Mouse (Mus musculus) regulatory T cell (primary cell): ENCODE results near the gene Gm28048.

Experiments used
- in situ Hi-C: fragments of 300-600 bp; cut with MboI, MseI; formaldehyde crosslinking; loops from one replicate; pipeline ENCODE4 v1.15.1; 2025; ENCODE audit warnings: high pct_unique_total_duplicates

The Gm28048 gene

DNA sequence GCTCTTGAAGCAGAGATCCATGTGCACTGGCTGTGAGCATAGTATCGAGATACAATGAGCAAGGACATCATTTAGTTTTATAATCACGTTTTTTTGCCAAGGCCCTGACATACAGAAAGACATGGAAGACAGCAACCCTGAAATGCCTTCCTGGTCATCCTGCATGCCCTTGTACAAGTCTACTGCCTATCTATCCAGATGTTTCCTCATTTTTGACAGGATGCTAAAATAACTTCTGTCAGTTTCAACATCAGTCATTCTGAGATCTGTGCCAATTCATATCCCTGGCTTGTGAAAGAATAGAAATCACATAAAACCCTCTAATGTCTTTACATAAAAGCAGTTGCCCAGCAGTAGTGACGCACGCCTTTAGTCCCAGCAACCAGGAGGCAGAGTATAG is 84.8 kb downstream of the Gm28048 start:
- in situ Hi-C loops = no loop called here

DNA sequence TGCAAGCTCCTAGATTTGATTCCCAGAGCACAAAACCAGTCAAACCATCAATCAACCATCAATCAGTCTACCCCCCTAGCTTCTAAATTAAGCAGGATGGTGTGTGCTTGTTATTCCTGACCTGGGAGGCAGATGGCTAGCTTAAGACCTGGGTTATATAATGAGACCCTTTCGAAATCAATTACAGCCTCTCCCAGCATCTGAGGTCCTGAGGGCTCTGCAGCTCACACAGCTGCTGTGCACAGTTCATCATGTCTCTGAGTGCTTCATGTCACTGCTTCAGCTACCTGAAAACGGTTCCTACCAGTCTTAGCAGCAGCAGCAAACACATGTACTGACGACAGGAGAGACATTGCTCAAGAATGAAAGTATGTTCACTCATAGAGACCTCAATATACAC is 88.8 kb downstream of the Gm28048 start:
- in situ Hi-C loops = no loop called here

DNA sequence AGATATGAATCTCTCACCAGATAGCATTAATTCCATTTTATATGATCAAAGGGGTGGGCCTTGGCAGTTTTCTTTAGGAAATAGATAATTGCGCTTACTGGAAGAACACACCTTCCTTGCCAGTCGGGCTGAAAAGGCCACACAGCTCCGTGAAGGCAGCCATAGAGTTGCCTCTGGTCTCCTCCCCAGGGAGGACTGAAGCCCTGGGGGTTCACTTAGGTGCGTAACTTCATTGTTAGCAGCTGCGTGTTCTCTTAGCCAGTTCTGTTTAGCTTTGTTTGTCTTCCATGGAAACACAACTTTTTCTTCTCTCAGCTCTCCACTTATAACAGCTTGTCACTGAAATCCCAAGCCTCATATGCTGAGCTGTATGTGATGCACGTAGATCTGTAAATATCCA is 89.4 kb downstream of the Gm28048 start:
- in situ Hi-C loops = no loop called here

DNA sequence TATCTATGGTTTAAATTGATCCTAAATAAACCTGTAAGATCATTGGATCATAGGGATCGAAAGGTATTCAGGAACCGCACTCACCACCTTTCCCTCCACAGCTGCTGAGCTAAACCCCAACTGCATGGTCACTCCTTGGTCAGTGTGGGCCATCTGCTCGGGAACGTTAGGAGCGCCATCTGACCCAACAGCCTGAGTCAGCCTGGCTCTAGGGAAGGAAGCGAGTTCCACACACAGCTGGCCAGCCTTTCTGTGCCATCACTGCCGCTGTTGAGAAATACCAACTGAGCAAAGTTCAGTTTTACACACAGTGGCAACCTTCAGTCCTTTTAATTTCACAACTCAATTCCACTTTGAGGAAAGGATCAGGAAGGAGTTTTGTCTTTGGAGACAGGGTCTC is 90.0 kb downstream of the Gm28048 start:
- in situ Hi-C loops = no loop called here

DNA sequence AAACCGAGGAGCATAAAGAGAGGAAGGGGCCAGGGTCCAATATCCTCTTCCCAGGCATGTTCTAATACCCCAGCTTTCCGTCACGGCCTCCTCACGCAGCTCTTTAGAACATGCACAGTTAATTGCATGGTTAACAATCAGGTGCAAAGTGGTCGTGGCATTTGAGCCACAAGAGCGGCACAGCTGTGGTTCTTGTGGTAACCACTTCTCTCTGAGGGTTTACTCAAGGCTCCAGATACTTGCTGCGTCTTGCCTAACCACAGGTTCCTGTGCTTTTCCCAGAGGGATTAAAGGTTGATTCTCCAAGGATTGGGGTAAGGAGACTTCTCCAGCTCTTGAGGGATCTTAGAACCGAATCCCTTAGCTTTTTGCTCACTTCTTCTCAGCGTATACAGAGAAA is 90.6 kb downstream of the Gm28048 start:
- in situ Hi-C loops = no loop called here

DNA sequence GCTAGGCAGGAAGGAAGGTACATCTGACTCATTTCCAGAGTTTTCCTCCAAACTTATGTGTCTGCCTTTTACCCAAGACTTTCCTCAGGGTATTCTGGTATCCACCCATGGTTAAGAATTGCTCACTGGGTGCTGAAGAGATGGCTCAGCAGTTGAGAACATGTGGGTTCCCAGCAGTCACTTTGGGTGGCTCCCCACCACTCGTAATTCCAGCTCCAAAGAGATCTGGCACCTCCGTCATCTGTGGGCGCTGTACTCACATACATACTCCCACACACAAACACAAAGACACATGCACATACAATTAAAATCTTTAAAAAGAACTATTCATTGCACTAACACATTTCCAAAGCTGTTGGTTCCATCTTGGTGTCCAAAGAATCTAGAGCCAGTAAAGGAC is 92.7 kb downstream of the Gm28048 start:
- in situ Hi-C loops = no loop called here

DNA sequence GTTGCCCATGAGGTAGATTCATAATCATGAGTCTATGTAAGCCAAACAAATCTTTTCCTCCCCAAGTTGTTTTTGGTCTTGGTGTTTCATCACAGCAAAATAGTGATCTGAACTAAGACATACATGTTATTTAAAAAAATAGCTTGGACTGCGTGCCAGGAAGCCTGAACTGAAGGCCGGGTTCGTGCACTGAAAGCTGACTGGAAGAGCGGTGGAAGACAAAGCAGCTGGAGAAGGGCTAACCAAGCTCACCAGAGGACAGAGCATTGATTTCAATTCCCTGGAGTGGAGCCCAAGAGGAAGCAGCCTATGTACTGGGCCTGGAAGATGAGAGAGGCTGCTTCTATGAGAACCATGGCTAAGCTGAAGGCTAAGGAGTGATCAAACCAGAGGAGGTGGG is 94.9 kb downstream of the Gm28048 start:
- in situ Hi-C loops = no loop called here

DNA sequence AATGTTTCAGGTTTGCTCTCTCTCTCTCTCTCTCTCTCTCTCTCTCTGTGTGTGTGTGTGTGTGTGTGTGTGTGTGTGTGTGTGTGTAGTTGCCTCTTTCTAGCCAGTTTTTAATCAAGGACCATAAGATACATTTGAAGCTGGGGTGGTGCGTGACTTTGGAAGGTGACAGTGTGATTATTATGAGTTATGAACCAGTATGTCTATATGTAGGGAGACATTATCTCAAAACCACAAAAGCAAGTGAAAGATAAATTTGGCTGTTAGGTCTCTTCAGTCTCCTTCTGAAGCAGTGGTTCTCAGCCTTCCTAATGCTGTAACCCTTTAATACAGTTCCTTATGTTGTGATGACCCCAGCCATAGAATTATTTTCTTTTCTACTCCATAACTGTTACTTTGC is 96.5 kb downstream of the Gm28048 start:
- in situ Hi-C loops = no loop called here

DNA sequence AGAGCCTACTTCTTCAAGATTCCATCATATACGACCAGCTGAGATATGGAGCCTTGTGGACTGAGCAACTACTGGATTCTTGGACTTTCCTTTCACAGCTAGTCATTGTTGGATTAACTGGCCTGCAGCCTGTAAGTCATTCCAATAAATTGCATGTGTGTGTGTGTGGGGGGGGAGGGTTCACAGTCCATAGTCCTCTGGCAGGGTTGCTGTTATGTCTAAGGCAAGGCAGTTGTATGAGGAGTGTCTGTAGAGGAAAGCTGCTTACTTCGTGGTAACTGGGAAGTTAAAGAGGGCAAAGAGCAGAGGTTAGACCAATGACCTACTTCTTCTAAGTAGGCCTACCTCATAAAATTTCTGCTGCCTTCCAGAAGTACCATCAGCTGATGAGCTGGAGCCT is 98.2 kb downstream of the Gm28048 start:
- in situ Hi-C loops = no loop called here

DNA sequence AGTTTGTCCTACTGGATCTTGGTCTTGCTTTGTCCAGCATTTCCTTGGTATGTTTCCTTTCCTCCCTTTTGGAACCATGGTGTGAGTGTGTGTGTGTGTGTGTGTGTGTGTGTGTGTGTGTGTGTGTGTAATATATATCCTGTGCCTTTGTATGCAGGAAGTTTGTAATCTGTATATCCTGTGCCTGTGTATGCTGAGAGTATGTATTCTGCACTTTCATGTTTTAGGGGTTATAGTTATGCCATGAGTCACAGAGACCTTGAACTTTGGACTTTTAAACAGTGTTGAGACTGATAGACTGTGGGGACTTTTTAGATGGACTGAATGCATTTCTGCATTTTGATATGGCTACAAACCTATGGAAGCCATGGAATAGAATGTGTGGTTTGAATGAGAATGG is 99.0 kb downstream of the Gm28048 start:
- in situ Hi-C loops = no loop called here

DNA sequence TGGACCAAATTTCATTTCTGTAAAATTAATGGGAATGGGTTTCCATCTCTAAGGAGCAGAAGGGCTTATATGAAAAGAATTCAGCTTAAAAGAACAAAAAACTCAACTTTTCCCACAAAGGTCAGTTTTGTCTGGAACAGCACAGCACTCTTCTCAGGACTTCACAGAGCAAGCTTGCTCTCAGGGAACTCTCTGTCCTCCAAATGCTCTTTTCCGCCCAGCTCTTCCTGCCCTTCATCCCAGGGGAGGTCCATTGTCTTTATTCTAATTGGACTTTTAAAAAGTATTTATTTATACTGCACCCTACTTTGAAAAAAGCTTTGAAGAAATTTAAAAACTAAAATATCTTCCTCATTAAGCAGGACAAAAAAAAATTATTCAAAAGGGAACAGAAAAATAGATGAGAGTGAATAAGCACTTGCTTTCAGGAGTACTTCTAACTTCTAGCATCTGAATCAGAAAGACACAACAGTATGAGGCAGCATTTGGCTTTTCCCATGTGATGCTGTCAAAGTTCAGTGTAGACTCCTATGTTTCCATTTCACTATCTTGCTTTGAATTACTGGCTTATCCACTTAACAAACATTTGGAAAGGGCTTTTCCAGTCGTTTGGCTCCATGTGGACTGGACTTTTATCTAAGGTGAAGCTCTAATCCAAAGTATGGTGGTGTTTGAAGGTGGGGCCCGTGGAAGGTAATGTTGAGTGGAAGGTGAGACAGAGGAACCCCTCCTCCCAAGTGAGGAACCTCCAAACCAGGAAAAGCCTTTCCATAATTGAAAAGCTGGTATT is 101.3 kb downstream of the Gm28048 start:
- in situ Hi-C loops = no loop called here

DNA sequence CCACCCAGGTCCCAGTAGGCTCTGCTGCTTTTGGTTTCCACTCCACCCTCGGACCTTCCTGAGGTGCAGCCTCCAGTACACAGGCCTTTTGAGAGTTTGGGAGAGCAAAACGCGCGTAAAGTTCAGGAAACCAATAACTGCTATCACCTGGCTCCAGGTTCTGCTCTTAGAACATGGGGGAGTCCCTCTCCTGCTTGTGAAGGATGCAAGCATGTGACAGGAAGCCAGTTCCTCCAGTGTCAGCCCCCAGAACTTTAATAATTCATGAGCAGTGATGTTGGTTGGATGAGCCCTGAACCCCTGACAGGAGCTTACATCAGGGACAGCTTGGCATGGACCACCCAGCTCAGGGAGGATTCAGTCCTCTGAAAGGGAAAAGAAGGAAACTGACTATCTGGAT is 102.2 kb downstream of the Gm28048 start:
- in situ Hi-C loops = no loop called here

DNA sequence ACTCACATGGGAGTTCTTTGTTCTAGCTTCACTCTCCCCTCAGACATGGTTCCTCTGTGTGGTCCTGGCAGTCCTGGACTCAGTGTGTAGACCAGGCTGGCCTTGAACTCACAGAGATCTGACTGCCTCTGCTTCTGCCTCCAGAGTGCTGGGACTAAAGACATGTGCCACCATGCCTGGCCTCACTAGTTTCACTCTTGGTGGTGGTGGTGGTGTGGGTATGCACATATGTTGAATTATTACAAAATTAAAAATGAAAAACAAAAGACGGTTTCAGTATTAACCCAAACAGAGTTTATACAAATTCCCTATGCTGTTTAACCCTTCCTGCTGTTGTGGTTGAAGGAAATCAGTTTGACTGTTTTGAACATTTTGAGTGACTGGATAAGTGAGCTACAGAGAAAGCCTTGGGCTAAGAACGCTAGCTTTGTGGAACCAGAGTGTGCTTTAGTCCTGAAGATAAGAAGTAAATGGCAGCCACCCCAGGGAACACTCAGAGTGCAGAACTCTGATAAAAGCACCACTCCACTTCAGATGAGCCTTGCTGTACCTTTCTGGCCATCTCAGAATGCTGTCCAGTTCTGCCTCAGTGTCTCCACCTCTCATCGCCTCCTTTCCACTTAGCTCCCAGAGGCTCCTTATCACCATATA is 105.1 kb downstream of the Gm28048 start:
- in situ Hi-C loops = no loop called here

DNA sequence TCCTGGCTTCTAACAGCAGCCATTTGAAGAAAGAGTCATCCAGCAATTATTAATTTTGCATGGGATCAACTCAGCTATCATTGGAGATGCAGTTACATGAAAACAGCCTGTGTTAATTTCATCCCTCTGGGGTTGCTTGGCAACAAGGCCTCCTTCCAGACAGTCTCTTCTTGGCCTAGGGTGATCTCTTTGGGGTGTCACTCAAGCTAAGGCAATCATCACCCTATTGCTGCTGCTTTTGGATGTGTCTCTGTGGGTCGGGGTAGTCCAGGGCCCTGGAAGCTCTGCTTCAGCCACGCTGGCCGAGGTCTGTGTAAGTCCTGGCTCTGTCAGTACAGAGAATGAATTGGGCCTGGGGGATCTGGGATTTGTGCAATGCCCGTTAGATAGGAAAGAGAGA is 106.6 kb downstream of the Gm28048 start:
- in situ Hi-C loops = no loop called here

DNA sequence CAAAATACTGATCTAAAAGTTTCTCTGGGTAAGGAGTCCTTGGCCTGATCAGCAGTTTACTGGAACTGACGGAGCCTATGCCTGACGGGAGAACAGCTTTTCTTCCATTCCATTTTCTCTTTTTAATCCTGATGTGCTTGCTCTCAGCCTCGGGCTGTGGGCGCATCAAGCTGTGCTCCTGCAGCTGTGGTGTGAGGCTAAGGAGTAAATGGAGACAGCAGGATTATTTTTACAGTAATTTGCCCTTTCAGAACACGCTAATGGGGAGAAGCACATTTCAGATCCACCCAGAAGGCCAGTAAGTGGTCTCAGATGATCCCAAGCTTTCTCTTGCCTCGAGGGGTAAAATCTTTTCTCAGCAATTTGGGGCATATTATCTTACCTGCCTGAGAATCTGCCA is 107.1 kb downstream of the Gm28048 start:
- in situ Hi-C loops = loop anchor here (5.0 to 25.0 kb wide), 4 partner anchors 58 to 388 kb away; partner anchors contain the start of gene Xpo1

DNA sequence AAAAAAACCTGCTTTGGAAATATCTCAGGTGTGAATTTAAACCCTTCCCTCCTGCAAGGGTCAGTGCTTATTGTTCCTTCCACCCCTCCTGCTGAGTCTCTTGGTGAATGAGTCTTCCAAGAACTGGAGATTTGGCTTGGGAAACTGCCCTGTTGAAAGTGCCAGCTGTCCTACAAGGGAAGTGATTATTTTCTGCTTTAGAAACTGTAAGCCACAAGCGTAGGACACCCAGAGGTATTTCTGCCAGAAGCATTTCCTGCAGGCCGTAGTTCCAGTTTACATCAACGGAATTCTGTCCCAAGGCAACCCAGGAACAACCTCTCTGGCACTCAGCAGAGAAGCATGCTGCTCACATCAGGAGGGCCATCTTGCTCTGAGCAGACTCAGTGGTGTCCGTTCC is 108.5 kb downstream of the Gm28048 start:
- in situ Hi-C loops = loop anchor here (5.0 to 25.0 kb wide), 4 partner anchors 59 to 389 kb away; partner anchors contain the start of gene Xpo1

DNA sequence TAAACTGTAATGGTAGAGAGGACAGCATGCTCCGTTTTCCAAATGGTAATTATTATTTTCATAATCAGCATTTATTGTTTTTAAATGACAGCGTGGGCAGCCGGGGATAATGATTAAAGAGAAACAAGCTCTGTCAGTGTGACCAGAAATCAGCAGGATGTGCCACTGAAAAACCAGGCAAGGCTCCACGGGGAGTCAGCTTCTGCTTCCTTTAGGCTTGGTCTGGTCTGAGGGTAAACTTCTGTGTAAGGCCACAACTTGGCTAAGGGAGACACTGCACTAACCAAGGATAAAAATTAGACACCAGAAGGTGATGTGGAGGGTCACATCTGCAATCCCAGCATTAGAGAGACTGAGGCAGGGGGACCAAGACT is 109.6 kb downstream of the Gm28048 start:
- in situ Hi-C loops = loop anchor here (5.0 to 25.0 kb wide), 4 partner anchors 60 to 390 kb away; partner anchors contain the start of gene Xpo1

DNA sequence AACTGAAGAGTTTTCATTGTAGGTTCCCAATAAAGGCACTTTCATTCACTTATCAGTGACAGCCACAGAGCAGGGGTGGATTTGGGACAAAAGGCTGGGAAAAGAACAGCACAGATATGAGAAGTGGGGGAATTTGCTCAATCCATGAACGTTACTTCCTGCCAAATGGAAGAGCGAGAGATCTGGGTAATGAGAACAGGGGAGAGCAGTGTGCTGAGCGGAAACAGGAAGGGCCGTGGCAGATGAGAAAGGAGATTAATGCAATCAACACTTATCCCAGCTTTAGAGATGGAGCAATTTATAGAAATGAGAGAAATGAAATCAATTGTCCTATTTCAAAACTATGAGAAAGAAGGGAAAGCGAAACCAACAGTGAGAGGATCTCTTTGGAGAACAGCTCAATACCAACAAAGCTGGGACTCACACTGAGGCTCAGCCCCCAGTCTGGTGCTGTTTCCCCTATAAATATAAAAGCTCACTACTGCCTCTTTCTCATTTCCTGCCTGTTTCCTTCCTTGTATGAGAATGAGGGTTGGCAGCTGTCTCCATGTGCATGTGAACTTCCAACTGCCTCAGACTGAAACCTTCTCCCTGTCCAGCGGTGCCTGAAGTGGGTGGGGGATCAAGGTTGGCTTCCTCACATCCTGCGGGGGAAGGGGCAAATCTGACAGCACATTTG is 110.1 kb downstream of the Gm28048 start:
- in situ Hi-C loops = loop anchor here (5.0 to 25.0 kb wide), 4 partner anchors 61 to 391 kb away; partner anchors contain the start of gene Xpo1

DNA sequence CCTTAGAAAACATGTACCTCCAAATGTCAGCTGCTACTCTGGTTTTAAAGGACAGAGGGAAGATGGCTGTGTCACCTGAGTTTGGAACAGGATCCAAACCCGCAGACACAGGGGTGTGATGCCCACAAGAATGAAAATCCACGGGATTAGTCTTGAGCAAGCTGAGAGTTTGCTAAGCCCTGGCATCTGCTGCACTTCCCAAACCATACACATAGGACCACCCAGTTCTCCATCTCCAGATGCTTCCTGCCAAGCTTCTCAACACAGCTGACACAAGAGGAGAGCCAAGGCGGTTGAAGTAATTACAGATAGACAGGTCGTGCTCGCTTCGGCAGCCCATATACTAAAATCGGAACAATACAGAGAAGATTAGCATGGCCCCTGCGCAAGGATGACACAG is 113.3 kb downstream of the Gm28048 start:
- in situ Hi-C loops = loop anchor here (25.0 kb wide), 1 partner anchor 394 kb away; the partner anchor contains the start of gene Xpo1

DNA sequence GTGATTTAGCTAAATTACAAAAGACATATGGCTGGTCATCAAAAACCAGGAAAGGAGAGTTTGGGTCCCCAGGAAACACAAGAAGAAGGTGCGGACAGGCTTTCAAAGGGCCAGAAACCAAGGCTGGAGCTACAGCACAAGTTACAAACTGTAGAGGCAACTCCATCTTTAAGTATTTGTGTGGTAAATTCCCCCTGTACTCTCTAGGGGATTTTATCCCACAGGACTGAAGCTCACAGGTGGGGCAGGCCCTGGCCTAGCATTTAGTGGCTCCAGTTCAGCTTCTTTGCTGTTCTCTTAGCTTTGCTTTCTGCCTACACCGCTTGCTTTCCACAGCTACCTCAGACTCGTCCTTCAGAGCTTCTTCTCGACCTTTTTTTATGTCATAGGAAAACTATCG is 114.2 kb downstream of the Gm28048 start:
- in situ Hi-C loops = loop anchor here (25.0 kb wide), 1 partner anchor 395 kb away; the partner anchor contains the start of gene Xpo1

DNA sequence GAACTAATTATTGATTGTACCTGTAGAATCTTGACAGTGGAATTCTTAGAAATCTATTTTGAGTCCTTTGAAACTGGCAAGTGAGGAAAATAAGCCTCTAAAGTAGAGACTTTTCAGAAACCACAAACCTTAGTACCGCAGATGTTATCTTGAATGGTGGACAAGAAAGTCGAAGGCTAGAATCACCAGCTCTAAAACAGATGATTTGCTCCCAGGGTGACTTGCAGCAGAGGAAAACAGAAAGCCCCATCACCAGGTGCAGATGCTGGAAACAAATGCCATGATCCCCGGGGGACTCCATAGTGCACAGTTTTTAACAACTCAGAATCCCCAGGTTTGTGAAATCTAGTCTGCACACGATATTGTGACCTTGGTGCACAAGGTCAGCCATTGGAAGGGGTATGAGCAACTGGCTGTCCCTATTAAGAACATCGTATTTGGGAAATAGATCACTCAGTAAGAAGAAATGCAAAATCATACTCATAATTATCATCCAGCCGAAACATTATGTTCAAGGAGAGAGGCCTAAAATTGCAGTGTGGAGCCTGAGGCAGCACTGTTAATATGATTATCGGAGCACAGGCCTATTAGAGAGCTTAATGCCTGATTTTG is 116.1 kb downstream of the Gm28048 start:
- in situ Hi-C loops = loop anchor here (25.0 kb wide), 1 partner anchor 397 kb away; the partner anchor contains the start of gene Xpo1
